Mouse (Mus musculus) heart, embryonic 14.5 days (tissue): ENCODE measurements at regions not wholly inside any gene's neighbourhood (a gene's known extent, or its start where the extent isn't known, plus 50 kb on each side); places are given as distances from the start of the nearest gene placed in this dataset.

ENCODE experiments used
- ATAC-seq: fragments of 200-750 bp; cut with Nextera tagmentation; 2 replicates; pipeline ENCODE4 v1.8.0; 2017; ENCODE audit warnings: low read depth, moderate TSS enrichment; ENCODE audit not compliant: insufficient number of reproducible peaks, insufficient read depth, low FRiP score
- H3K27ac ChIP-seq, 2 experiments: fragments of 200-500 bp in 1 of 2; fragments of 300-500 bp in 1 of 2; sonication (generic) in 1 of 2; replicated peaks in 1 of 2; 2 replicates each; pipeline ENCODE4 v1.5.1; 2012 to 2014; ENCODE audit warnings: low read depth in 2 of 2, low read length in 2 of 2, control low read depth in 1 of 2, mild to moderate bottlenecking in 1 of 2, mixed read lengths in 1 of 2; ENCODE audit not compliant: control insufficient read depth in 1 of 2, insufficient read depth in 1 of 2
- H3K27me3 ChIP-seq: fragments of 300-500 bp; sonication (generic); 2 replicates; pipeline ENCODE4 v1.6.1; 2014; ENCODE audit warnings: mild to moderate bottlenecking, low read length, control low read depth; ENCODE audit not compliant: control insufficient read depth, insufficient read depth
- H3K36me3 ChIP-seq: fragments of 300-500 bp; sonication (generic); 2 replicates; pipeline ENCODE4 v1.6.1; 2014; ENCODE audit warnings: mild to moderate bottlenecking, control low read depth, low read length, mixed read lengths; ENCODE audit not compliant: control insufficient read depth, insufficient read depth
- H3K4me1 ChIP-seq, 2 experiments: fragments of 200-500 bp in 1 of 2; fragments of 300-500 bp in 1 of 2; sonication (generic) in 1 of 2; 2 replicates each; pipeline ENCODE4 v1.6.1; 2012 to 2014; ENCODE audit warnings: low read length in 2 of 2, control low read depth in 1 of 2, mixed read lengths in 1 of 2; ENCODE audit not compliant: control insufficient read depth in 2 of 2, insufficient read depth in 2 of 2
- H3K4me2 ChIP-seq: fragments of 300-500 bp; sonication (generic); 2 replicates; pipeline ENCODE4 v1.6.1; 2014; ENCODE audit warnings: mild to moderate bottlenecking, low read length
- H3K4me3 ChIP-seq, 2 experiments: fragments of 200-500 bp in 1 of 2; fragments of 300-500 bp in 1 of 2; sonication (generic) in 1 of 2; 2 replicates each; pipeline ENCODE4 v1.5.1; 2012 to 2014; ENCODE audit warnings: low read length in 2 of 2, mild to moderate bottlenecking in 2 of 2, control low read depth in 1 of 2, low read depth in 1 of 2, moderate library complexity in 1 of 2; ENCODE audit not compliant: control insufficient read depth in 1 of 2, insufficient read depth in 1 of 2
- H3K9ac ChIP-seq: fragments of 300-500 bp; sonication (generic); 2 replicates; pipeline ENCODE4 v1.6.1; 2014; ENCODE audit warnings: mild to moderate bottlenecking, low read length
- H3K9me3 ChIP-seq: fragments of 300-500 bp; sonication (generic); 2 replicates; pipeline ENCODE4 v1.6.1; 2016; ENCODE audit warnings: low read length, control low read depth; ENCODE audit not compliant: control insufficient read depth
- WGBS: fragments of 180-500 bp; shearing (Covaris S2); extraction: QIAGEN DNeasy Blood & Tissue Kit; methylation state at CpG from one replicate; pipeline ENCODE4 v1.1.7; 2014; 5-methylcytosine and 5-hydroxymethylcytosine counted together

DNA sequence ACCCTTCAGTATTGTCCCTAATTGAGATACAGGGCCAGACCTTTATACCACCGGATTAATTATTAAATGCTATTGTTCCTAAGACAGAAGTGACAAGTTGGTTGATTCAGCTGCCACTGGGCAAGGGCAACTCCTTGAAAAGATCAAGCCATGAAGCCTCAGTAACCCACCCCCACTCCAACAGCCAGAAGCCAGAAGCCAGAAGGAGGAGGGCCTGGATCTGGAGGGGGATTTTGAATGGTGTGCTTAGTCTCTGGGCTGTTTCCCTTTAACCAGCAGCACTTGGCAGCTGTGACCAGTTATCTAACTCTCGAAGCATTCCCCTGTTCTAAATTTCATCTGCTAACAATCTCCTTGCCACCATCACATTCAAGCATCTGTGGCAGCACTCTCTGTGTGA, 129.1 kb upstream of the Smarca2 start:
- no peaks in the 10 kb centered on the region for H3K9me3 ChIP-seq
- H3K4me3 ChIP-seq: no peak overlapping the region
- H3K27me3 ChIP-seq: no peaks in the 10 kb centered on the region
- peaks cover 3 to 7% of the 10 kb centered on the region in 2 experiments; a peak in 1 of 4 replicates for H3K4me1 ChIP-seq
- no peak overlapping the region for H3K4me2 ChIP-seq
- ATAC-seq: no peak
- H3K27ac ChIP-seq: no peak overlapping the region
- H3K36me3 ChIP-seq: no peaks in the 10 kb centered on the region
- H3K9ac ChIP-seq: no peak overlapping the region
- 43% methylated on average over 2 of the region's 2 CpGs for WGBS

DNA sequence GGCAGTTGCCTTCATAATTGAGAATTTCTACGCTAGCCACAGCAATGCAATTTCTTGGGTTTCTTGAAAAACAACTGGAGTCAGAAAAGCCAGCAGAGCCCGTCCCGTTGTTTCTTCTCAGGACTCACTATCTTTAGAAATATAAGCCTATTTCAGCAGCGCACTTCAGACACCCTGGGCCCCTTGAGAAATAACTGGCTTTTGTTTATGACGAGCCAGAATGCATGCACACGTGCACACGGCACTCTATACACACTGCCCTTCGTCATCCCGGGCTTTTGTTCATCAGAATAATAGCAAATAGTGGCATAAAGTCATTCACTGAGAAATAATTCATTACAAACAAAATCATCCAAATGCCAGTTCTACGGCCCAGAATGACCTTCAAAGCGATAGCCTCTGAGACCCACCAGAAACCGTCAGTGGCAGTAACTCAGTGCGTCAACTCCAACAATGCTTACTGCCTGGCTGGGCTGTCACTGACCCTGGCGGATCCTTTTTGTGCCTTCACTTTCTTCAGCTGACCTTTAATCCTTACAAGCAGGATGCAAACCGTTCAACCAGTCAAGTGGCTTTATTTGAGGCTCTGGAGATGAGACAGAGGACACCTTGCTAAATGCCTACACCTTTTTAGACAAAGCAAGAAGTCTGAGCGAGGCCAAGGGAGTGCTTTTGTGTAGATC, 126.7 kb upstream of the Smarca2 start:
- no peak for ATAC-seq
- WGBS: 73% methylated on average over 16 of the region's 16 CpGs
- H3K4me3 ChIP-seq: no peak overlapping the region
- no peaks in the 10 kb centered on the region for H3K27me3 ChIP-seq
- no peak overlapping the region for H3K4me2 ChIP-seq
- no peaks in the 10 kb centered on the region for H3K36me3 ChIP-seq
- H3K9me3 ChIP-seq: no peaks in the 10 kb centered on the region
- no peak overlapping the region for H3K27ac ChIP-seq
- peaks cover 3 to 7% of the 10 kb centered on the region in 2 experiments; a peak in 1 of 4 replicates for H3K4me1 ChIP-seq
- H3K9ac ChIP-seq: no peak overlapping the region

DNA sequence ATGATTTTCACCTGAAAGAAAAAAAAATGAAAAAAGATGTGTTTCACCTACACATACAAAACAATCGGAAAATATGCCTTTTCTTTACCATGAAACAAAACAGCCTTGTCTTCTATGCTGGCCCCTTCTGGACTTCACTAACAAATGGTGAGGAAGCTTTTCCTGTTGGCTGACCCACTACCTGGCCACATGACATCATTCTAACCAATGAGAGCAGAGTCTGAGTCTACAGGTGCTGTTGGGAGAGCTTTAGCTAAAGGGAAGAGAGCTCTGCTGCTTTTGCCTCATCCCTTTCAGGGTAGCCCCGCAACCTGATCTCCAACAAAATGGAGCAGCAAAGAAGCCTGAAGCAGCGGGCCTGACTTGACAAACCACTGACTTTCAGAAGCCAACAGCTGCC, 120.5 kb upstream of the Smarca2 start:
- no peak overlapping the region for H3K4me2 ChIP-seq

DNA sequence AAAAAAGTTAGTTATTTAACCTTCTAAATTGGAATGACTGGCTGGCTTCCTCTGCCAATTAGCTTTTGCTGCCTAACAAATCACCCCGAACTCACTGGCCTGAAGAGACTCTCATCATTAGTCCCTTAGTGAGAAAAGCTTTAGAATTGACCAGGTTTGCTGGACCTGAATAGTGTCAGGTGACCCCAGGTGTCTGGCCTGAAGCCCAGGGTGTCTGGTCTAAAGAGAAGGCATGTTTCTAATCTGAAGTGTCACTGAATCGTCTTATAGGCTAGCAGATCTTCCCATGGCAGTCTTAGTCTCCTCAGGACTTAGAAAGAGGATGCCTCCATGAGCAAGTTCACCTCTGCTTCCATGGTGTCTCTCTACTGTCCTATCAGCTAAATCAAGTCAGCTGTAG, 112.0 kb upstream of the Smarca2 start:
- H3K9me3 ChIP-seq: no peaks in the 10 kb centered on the region; the same call in 1 of the 2 replicates
- no peaks in the 10 kb centered on the region for H3K27me3 ChIP-seq
- no peak for ATAC-seq
- no peak overlapping the region for H3K9ac ChIP-seq
- H3K4me2 ChIP-seq: no peak overlapping the region
- H3K4me1 ChIP-seq: no peaks in the 10 kb centered on the region
- WGBS: 61% methylated on average over 2 of the region's 2 CpGs
- H3K36me3 ChIP-seq: no peaks in the 10 kb centered on the region
- H3K4me3 ChIP-seq: no peak overlapping the region
- H3K27ac ChIP-seq: no peak overlapping the region

More for the DNA sequence above, 120.5 kb upstream of the Smarca2 start:
- Histone ChIP-seq H3K4me1 (no peaks in the 10 kb centered on the region), H3K9me3 (no peaks in the 10 kb centered on the region), H3K27ac (no peak overlapping the region), H3K36me3 (no peaks in the 10 kb centered on the region), H3K4me3 (no peak overlapping the region), H3K27me3 (no peaks in the 10 kb centered on the region), H3K9ac (no peak overlapping the region)
- WGBS: 69% methylated on average over 3 of the region's 3 CpGs
- ATAC-seq: no peak

DNA sequence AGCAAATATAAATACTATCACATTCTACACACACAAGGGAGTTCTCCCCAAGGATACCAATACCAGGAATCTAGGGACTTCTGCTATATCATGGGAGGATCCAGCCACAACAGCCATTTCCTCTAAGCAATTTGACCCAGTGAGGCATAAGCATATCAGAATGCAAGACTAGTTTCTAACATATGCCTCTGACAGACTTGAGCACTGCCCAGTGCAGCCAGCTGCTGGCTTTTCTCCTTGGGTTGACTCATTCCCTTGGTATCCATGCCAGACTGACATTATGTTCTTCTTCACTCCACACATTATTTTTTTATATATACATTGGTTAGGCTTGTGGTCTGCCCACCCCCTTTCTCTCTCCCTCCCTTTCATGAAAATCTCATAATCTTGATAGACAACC, 103.8 kb upstream of the Smarca2 start:
- Histone ChIP-seq H3K4me1 (no peaks in the 10 kb centered on the region), H3K27ac (no peak overlapping the region), H3K4me3 (no peak overlapping the region), H3K9me3 (0 out of 2 replicates have a peak, but pooled peaks cover 3% of the 10 kb centered on the region), H3K27me3 (no peaks in the 10 kb centered on the region), H3K36me3 (no peaks in the 10 kb centered on the region), H3K4me2 (no peak overlapping the region), H3K9ac (no peak overlapping the region)
- ATAC-seq: no peak

DNA sequence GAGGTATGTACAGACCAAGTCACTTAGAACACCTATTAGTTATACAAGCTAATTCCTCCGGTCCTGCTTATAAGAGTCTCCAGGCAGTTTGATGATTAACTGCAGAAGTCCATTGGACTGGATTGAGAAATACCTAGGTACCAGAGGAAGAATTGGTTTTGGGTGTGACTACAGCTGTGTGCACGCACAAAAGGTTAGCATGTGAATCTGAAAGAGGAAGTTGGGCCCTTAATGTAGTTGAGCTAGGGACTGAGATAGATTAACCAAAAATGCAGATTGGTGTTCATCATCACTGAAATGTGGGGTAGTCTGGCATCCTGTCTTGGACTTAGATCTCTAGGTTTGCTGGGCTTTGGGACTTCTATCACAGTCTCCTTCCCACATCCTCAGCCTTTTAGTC, 100.8 kb upstream of the Smarca2 start:
- ATAC-seq: no peak
- H3K4me2 ChIP-seq: no peak overlapping the region
- 92% methylated on average over 2 of the region's 2 CpGs for WGBS
- 0 out of 2 replicates have a peak, but pooled peaks cover 3% of the 10 kb centered on the region for H3K9me3 ChIP-seq
- no peaks in the 10 kb centered on the region for H3K36me3 ChIP-seq
- H3K27me3 ChIP-seq: no peaks in the 10 kb centered on the region
- H3K4me3 ChIP-seq: no peak overlapping the region
- H3K4me1 ChIP-seq: no peaks in the 10 kb centered on the region
- no peak overlapping the region for H3K27ac ChIP-seq
- no peak overlapping the region for H3K9ac ChIP-seq

DNA sequence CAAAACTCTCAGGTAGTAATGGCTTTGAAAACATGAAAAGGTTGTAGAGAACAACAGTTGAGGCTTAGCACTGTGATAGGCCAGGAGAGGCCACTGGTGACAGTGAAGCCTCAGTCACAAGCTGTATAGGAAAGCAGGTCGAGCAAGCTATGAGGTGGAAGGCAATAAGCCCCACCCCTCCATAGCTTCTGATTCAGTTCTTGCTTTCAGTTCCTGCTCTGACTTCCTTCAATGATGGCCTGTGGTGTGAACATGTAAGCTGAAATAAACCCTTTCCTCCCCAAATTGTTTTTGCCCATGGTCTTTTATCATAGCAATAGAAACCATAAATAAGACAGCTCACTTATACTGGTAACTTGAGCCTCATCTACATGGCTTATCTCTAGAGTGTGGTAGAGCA, 98.0 kb upstream of the Smarca2 start:
- 78% methylated on average over 1 of the region's 1 CpGs for WGBS
- Histone ChIP-seq H3K27ac (no peak overlapping the region), H3K4me3 (no peak overlapping the region), H3K9me3 (0 out of 2 replicates have a peak, but pooled peaks cover 3% of the 10 kb centered on the region), H3K4me2 (no peak overlapping the region), H3K9ac (no peak overlapping the region), H3K36me3 (no peaks in the 10 kb centered on the region), H3K27me3 (no peaks in the 10 kb centered on the region), H3K4me1 (no peaks in the 10 kb centered on the region)
- ATAC-seq: no peak

DNA sequence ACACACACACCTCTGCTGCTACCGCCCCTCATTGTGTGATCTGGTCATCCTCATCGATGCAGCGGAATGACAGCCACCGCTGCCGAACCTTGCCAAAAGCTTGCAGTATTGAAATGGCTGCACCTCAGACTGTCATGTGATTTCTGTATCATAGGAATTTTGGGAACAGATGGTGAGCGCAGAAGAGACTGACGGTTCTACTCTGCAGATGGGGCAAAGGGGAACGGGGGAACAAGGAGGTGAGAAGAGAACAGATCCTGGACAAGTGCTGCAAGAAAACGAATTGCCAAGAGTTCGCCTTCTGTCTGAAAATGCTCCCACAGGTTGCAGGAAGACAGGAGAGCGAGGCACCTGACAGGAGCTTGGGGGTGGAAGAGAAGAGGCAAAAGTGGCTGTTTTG, 96.9 kb upstream of the Smarca2 start:
- 73% methylated on average over 11 of the region's 11 CpGs for WGBS
- H3K4me3 ChIP-seq: no peak overlapping the region
- H3K4me1 ChIP-seq: no peaks in the 10 kb centered on the region
- no peaks in the 10 kb centered on the region for H3K27me3 ChIP-seq
- H3K4me2 ChIP-seq: no peak overlapping the region
- no peak overlapping the region for H3K9ac ChIP-seq
- H3K36me3 ChIP-seq: no peaks in the 10 kb centered on the region
- 0 out of 2 replicates have a peak, but pooled peaks cover 3% of the 10 kb centered on the region for H3K9me3 ChIP-seq
- ATAC-seq: no peak
- no peak overlapping the region for H3K27ac ChIP-seq
